Mouse (Mus musculus) c-Kit-positive CD71-positive TER-119-negative erythroid progenitor cells, embryonic 14.5 days (primary cell): ENCODE data around the gene Slc8a1.

Source experiments
- DNase-seq: peaks from one replicate; pipeline ENCODE4 v3.0.0-alpha.2; 2013; ENCODE audit warnings: low read depth

Slc8a1 gene

DNA sequence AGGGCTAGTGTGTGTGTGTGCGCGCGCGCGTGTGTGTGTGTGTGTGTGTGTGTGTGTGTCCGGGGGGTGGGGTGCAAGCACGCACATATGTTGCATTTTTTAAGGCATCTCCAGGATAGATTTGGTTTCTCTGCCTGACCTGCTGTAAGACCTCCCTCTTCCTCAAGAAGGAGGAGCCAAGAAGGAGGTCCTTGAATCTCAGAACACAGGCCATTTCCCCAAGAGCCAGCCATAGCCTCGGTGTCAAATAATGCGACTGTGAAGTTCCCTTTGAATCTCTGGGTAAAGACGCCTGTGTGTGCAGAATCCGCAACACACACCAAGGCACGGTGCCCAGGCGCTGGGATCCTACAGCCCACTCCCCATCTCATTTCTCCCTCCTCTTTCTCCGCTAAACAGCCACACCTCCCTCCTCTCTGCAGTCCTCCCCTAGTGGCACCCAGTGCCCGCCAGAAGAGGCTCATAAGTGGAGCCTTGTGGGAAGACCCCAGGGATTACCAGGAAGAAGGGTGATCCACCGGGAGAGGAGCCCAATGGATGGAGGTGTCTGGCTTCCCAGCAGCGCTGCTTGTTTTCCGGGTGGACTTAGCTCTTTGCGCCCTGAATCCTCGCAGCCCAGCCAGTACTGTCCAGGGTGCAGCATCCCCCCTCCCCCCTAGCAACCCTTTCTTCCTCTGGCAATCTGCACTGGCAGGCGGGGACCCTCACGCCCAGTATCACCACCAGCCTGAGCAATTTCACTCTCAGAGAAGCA is 68.9 kb downstream of the Slc8a1 start:
- DNase-seq: no peak

DNA sequence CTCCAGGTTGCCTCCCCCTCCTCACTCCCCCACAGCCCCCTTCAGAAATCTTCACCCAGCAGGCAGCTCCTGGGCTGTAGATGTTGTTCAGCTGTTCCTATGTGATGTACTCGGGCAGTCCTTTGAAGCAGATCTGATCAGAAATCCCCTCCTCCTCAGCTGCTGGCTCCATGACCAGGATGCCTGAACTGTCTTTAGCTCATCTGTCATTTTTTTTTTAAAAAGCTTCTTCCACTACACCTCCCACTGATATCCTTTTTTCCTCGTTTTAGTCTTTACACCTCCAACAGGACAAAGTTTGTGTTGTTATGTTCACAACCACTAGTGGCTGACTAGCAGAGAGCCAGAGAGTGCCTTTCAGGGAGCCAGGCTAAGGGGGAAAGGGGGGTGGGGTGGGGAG is 69.7 kb downstream of the Slc8a1 start:
- no peak for DNase-seq

DNA sequence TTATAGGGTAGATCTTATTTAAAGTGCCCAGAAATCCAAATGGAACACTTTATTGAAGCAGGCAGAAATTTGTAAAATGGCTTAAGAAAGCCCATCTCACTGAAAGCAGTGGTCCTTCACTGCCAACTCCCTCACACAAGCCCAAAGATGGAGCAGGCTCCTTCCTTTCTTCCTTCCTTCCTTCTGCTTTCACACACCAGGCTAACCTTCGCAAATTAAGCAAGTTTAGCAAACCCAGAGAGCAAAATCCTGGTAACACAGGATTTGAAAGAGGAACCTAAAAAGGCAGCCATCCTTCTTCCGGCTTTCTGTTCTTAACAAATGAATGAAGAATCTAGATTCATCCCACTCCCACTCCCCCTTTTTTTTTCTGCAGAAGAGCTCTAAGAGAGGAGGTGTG is 70.2 kb downstream of the Slc8a1 start:
- DNase-seq: no peak

DNA sequence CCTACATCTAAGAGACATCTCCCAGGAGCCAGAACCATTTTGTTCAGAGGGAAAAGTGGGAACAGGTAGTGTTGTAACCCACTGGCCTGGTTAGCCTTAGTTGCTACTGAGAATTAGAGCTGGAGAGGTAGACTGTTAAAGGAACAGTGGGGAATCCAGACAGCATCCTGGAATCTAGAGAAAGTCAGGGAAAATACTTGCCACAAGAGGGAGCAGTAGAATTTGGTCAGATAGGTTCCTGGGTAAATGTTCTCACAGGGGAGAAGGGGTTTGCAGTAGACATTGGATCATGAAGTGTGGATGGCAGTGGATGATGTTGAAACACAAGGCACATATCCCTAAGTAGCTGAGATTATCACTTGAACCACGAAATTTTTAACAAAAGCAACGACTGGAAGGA is 71.6 kb downstream of the Slc8a1 start:
- DNase-seq: no peak

DNA sequence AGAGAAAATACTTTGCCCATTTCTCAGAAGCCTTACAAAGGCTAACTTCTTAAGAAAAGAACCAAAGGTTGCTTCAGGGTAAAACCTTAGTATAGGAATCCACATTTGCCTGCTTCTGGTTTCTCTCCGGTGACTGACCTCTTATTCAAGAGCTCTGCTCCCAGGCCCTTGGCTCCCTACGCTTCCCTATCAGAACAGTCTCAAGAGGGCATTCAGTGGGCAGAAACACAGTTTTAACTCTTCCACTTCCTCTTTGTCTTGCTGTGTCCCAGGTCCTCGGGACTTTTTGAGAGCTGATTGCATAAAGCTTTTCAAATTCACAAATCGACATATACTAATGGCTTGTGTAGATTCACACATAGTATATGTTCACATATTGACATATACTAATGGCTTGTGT is 73.3 kb downstream of the Slc8a1 start:
- no peak for DNase-seq

DNA sequence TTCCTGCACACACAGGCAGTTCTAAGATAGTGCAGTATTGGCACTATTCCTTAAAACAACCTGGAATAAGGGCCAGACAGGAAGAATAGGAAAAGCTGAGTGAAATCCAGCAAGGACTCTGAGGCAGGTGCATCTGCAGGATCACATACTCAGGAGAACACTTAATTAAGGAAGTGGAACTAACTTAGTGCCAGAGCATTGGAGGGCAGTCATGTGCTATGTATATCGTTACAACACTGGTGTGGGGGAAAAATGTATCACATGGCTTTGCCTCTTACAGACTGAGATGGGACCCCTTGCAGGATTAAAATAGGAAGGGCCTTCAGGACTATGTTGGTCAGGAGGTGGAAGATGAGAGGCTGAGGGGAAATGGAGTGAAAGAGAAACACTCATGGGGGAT is 80.3 kb downstream of the Slc8a1 start:
- no peak for DNase-seq

DNA sequence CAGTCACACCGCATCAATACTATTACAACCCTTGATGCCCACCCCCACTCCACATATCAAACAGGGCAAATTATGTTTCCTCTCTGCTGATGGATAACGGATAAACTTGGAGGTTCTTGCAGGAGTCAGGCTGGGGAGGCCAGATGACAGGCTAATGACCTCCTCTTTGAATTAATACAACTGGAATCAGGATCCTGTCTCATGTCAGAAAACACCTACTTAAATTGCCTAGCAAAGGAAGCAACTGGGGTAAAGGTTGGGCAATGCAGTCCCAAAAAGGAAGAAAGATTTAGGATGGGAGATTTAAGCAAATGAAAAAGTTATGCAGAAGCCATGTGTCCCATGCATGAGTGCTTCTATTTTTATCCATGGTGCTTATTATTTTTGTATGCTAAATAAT is 83.6 kb downstream of the Slc8a1 start:
- DNase-seq: no peak

DNA sequence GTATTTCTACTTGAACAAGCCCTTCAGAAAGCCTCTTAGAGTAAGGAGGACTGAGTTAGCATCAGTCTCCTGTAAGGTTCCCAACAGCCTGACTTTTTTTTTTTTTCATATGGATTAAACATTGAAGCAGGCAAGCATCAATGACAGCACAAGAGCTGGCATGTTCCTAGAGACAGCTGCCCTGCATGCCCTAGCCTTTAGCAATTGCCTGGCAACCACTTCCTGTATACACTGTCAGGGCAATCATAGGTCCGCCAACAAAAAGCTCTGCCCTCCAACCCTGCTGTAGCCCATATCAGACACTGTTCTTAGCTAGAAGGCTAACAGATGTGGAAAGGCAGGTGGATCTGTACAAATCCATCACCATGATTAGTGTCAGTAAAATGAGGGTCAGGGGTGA is 85.2 kb downstream of the Slc8a1 start:
- DNase-seq: no peak

DNA sequence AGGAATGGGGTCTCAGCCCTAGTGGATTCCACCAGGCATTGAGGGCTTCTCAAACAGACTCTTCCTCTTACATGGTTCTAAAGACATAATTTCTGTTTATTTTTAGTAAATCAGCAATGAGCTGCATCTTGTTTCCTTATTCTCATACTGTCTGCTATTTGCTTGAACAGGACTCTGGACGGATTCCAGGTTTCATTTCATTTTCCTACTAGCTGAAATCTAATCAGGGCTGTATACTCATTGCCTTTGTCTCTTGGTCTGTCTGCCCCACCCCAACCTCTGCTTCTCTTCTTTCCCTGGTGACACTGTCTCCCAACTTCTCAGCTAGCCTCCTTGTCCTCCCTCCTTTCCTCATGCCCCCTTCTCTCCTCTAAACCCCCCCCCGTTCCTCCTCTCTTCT is 101.4 kb downstream of the Slc8a1 start:
- DNase-seq: no peak

DNA sequence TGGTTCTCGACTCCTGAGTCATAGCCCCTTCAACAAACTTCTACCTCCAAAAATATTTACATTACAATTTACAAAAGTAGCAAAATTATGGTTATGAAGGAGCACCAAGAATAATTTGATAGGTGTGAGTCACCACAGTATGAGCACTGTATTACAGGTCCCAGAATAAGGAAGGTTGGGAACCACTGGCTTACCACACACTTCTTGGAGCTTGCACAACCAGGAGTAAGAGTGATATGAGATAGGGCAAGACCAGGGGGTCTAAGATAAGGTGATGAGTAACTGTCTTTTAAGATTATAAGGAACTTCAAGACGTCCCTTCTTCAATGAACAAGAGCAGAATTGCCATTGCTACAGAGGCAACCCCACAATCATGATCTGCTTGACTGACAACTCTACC is 107.7 kb downstream of the Slc8a1 start:
- DNase-seq: no peak

DNA sequence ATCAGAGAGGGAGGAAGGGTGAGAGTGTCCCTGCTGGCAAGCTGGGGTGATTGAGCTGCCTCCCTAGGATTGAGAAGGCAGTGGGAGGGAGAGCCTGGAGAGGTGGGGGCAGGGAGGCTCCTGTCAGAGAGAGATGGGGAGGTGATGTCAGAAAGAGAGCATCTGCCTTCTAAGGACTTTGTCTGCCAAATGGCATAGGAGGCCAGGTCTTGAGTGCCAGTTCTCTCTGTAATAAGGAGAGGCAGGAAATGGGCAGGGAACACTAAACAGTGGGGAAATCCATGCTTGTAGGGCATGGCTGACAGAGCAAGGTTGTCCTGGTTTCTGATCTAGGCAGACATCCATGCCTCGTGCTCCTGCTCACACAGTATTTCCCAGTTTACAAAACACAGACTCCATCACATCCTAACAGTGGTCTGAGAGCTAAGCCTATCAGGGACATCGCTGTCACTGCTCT is 117.0 kb downstream of the Slc8a1 start:
- DNase-seq: no peak

DNA sequence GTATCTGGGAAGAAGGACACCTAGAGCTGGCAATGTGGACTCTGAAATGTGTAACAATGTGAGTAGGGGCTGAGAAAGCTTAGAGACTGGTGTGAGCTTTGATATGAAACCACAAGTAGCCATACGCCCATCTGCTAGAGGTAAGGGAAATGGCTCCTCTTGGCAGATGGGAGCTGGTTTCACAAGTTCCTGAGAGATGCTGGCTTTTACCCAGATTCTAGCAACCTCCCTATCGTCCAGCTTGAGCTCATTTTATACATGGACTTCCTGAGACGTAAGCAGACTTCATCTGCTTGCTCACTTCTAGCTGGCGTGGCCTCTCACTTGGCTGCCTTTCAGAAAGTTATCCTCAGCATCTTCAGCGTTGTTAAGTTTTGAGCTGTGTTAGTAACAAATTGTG is 119.7 kb downstream of the Slc8a1 start:
- DNase-seq: no peak

DNA sequence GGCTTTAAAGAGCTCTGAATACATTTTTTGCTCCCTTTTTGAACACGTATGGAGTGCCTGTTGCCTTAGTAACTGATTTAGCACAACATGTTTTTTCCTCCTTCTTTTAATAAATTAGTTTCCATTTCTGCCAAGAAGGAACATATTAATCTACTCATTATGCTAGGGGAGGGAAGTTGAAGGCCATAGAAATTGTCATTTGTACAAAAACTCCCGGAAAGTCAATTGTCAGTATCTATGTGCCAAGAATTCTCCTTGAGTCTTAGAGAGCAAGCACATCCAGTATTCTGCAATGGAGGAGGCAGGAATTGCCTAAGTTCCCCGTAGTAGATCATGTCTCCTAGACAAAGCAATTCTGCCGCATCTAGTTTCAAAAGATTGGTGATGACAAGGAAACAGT is 121.9 kb downstream of the Slc8a1 start:
- DNase-seq: no peak

DNA sequence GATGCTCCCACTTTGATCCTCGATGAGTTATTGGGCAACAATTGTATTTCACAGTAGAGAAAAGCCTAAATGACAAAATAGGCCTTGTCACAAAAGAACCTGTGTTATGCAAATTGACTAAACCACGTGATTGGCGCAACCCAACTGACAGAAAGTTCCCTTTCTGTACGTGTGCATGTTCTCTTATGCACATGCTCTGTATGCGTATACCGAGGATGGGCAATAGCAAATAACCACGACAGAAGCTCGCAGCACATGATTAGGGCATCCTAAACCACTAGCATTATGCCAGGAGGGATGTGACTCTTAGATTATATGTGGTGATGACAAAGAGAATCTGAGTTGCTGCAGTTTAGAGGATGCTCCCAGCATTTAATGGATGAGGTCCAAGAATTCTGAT is 122.8 kb downstream of the Slc8a1 start:
- DNase-seq: no peak

DNA sequence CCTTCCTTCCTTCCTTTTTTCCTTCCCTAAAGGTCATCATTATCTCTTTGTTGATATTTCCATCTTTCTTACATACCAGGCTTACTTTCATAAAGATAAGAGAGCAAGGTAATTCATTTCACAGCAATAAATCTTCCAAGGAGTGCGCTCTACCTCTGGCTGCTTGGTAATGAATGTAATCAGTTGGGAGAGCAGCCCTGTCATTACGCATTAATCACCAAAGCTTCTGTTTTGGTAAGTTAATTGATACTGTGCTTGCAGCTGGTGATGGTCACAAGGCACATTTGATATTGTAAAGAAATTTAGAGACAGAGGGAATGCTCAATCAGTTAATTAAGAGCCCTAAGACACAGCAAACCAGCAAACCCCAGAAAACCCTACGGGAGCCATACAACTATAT is 130.7 kb downstream of the Slc8a1 start:
- DNase-seq: no peak

DNA sequence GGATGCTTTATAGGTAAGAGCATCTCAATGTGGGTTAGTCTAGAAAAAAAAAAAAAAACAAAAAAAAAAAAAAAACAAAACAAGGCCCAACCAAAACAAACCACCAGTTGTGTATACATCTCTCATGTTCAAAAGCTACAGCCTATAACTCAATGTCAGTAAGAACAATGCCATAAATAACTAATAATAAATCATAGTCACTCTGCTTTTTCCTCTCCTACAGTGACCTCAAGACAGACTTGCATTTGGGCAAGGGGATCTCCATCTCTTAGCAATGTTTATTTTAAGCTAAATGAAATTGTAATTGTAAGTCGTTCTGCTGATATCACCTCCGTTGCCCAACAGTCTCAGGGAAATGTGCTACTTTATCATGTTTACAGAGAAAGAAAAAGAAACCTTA is 132.1 kb downstream of the Slc8a1 start:
- no peak for DNase-seq

DNA sequence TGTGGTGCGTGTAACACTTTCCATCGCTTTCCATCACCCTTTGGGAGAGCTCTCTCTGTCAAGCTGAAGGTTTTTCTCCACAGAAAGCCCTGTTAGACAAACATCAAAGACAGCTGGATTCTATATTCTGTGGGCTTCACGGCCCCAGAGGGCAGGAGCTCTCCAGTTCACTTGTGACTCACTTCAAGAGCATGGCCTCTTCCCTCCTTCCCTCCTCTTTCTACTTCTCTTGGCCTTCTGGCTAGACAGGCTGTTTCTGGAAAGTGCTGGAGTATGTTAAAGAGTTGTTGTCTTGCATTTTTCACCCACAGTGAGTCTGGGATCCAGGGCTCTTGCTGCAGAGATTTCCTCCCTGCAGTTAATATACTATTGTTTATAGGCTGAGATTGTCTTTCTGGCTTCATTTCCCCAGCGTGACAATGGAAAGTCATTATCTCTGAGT is 132.9 kb downstream of the Slc8a1 start:
- DNase-seq: no peak

DNA sequence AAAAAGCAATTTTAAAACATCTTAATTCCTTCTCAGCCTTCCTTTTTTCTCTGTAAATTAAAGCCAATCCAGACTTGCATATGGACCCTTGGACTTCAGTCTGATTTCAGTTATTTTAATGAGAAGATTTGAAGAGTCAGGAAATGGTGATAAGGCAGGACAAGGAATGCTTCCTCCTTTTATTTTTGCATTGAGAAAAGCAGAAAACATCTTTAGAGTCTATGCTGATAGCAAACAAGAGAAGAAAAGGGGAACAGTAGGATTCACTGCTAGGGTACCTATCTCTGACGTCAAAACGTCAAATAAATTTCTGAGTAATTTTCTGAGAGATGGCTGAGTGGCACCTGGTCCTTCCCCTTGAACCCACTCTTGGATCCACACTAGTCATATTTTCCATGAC is 139.1 kb downstream of the Slc8a1 start:
- no peak for DNase-seq

DNA sequence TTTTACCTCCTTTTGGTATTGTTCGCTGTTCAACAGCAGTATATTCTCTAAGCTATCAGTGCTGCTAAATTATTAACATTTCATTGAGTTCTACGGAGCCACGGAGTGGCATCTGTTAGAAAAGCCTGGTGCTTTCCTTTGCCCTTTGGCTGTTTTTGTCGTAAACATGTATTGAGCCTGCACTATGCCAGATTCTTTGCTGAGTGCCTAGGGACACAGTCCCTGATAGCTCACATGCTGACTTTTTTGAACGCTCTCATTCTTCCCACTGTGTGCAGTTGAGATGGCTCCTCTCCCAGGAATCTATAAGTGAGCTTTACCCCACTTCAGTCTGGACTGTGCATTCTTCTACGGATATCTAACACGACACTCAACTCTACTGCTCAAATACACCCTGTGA is 148.4 kb downstream of the Slc8a1 start:
- no peak for DNase-seq

DNA sequence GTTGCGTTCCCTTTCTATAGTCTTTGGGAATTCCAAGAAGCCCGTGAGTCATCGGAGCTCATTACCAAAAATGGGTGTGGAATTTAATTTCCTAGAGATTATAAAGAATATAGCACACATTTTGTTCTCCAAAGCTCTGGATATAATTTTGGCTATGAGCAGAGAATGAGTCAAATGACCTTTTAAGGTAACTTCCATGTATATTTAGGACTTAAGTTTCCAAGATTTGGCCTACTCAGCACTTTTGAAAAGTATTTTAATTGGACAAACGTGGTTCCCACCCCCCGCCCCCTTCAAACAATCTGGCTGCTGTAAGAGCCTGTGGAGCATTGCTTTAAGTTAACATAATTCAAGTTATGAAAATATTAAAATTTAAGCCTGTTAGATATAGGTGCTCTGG is 151.4 kb downstream of the Slc8a1 start:
- no peak for DNase-seq

DNA sequence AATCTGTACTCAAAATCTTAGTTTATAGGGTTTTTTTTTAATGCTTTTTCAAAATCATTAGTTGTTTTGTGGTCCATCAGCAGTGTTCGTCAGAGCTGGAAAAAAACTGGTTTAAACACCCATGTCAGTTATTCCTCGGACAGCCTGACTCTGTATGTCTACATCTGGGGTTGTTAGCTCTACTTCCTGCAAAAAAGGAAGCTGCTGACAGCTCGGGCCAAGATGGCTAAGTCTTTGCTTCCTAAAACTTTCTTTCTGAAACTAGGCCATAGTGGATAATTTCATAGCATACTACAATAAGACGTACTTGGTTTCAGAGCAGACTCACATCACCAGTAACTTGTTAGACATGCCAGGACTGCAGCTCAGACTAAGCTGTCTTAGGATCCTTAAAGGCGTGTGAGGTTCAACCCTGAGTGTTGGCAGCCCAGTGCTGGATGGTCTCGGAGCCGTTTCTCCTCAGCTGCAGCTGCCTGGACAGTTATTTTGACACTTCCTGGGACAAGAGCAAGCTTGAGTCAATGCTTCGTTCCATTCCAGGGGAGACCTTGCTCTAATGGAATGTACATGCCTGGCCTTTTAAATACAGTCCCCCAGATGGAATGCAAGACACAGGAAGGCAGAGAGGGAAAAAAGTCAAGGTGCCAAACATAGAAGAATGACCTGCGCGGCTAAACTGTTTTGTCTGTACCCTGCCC is 158.3 kb downstream of the Slc8a1 start:
- no peak for DNase-seq

DNA sequence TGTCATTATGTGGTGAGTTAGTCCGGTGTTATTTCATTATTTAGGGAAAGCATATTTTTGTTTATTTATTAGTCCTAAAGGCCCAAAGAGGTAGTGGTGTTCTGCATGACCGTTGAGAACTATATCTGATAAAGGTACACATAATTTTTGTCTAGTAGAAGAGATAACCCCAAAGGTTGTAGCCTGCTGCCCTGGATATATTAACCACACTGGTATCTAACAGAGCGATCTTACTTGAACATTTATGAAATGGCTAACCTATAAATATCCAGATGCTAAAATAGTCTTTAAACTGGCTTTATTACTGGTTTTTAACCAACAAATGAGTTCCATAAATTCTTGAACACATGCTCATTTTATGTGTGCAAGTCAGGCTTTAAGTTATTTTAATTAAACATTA is 161.3 kb downstream of the Slc8a1 start:
- DNase-seq: no peak

DNA sequence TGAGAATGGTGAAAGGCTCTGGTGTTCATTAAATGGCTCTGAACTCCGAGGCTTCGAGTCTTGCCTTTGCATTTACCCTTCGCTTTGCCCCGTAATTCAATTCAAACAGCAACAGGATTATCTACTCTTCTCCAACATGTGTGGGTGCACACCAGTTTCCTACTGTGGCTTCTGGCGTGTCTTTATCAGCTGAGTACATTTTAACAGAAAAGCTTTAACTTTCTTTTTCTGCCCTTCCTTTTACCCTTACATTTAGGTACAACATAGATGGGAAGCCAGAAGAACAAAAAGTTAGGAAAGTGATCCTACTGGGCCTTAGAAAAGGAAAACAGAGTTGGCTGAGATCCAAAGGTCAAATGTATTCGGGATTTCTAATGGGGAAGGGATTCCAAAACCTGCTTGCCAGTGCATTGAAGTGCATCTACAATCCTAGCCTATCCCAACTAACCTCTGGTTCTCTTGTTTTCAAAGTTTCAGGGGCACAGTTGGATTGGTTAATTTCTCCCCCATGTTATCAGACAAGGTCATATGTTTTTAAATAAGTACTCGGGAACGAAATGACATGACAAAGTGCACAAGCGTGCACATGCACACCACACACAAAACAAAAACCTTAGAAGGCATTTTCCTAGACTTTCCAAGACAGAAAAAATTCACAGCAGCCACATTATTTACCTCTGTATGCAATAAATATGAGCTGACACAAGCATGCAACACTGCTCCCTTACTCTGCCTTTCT is 172.4 kb downstream of the Slc8a1 start:
- peak; percentile 10 for DNase-seq
